Mouse (Mus musculus) gonadal fat pad, adult 2 months (tissue): ENCODE data around the gene Cdkn1a. TPM values are rescaled to one million over a fixed set of nuclear protein-coding genes. Genes with fewer than 3 reads are reported as not detected.
"Not testable (repeated sequence)": the region's sequence is repeated elsewhere in the genome, so short reads cannot be mapped to it uniquely, and the experiment has no call there.

Experiments used
- DNase-seq: peaks from one replicate; pipeline ENCODE4 v3.0.0-alpha.2; 2012; ENCODE audit warnings: low read depth
- polyA plus RNA-seq: library from polyadenylated mRNA; depleted of rRNA; stranded (reverse); fragments of >200 nt; gene quantifications from 2 replicates; pipeline ENCODE4 v1.2.3, GENCODE M21; 2012

The Cdkn1a gene
- polyA plus RNA-seq, 1 experiment: 98.3 TPM

DNA sequence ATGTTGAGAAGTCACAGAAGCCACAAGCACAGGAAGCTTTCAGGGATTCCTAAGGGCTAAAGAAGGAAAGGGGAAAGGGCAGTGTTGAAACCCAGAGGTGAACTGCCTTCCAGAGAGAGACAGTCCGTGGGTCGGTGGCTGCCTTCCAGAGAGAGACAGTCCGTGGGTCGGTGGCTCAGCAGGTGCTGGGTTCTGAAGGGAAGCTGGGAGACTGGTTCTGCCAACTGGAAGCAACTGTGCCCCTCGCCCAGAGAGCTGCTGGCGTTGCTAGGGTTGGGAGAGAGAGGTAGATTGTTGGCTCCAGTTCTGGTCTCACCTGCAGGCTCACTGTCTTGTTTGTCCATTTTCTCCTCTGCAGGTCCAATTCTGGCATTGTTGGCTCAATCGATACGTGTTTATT is 32.3 kb upstream of the Cdkn1a start:
- DNase-seq: no peak

DNA sequence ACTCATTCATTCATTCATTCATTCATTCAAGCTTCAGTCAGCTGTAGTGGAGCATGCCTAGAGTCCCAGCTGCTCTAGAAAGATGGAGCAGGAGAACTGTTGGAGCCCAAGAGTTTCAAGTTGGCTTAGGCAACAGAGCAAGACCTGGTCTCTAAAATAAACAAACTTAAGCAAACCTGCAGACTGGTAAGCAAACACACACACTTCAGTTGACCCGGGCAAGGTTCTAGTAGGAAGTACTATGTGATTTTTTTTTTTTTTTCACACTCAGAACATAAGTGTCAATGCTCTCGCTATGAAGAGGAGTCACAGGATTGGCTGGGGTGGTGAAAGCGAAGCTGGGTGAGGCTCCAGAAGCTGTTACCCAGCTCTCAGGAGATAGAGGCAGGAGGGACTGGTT is 31.2 kb upstream of the Cdkn1a start:
- no peak for DNase-seq

DNA sequence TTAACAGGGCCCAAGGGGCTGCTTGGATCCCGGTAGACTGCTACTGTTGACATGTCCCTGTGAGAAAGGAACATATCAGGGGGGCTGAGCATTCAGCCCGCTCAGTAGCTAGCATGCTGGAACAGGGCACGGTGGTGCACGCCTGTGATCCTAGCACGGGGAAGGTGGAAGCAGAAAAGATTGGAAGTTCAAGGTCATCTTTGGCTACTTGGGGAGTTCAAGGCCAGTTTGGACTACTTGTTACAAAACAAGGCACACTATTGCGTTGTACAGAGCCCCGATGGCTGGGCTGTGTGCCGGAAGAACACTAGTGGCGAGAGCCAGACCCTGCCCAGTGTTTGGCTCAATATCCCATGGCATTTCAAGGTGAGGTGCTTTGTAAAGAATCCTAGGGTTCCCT is 29.8 kb upstream of the Cdkn1a start:
- no peak for DNase-seq

DNA sequence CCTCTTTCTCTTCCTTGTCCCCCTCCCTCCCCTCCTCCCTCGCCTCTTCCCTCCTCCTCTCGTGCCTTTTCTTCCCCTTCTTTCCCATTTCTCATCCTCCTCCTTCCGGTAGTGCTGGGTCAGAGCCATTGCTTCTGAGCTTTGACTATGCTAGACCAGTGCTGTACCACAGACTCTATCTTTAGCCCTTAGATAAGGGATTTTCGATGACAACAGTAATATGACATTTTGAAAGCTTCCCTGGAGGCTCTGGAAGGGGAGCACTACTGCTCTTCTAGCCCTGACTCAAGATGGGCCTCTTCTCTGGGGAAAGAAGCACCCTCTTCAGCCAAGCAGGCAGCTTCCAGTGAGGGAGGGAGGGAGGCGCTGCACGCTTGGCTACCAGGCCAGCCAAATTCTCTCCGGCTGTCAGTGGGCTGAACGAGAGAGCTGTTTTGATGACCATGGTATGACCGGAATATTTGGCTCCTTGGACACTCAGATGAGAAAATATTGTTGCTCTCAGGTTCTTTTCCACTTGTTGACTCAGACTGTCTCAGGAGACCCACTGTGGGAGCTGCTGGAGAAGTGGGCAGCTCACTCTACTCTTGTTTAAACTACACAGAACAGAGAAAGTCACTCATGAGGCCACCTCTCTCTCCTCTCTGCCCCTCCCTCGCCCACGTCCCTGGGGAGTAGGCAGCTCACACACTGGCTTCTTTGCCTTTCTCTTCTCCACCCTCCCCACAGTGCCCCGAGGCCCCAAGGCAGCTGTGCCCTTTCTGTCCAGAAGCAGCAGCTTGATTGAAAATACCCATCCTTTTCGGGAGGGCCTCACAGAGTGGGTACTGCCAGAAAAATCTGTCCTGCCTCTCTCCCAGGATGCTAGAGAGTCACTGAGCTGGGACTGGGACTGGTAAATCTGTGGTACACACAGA is 28.4 kb upstream of the Cdkn1a start:
- no peak for DNase-seq

DNA sequence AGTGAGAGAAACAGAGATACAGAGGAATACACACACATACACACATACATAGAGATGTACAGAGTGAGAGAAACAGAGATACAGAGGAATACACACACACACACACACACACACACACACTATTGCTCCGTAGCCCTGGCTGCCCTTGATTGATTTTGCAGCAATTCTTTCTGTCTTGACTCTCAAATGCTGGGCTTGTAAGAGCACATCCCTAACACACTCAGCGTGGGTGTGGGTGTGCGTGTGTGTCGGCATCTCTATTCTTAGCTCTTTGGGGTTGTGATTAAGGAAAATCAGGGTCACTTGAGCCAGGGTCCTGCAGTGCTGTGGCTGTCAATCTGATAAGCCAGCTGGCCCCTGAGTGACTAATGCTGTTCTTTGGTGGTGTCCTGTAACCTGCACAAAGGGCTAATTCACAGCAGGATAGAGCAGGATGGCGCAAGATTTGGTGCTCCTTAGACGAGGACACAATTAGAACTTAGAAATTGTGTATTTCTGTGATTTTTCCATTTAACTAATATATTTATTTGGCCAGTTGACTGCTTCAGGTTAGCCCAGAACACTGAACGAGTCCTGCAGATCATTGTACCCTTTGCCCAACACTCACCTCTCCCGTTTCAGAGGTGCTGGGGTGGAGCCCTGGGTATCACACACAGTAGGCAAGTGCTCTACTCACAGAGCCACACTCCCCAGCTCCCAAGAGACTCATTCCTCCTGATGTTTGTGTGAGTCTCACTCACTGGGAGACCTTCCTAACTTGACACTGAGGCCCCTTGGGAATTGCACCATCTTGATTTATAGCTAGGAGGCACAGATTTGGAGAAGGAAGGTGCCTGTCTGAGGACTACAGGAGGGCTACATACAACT is 27.4 kb upstream of the Cdkn1a start:
- DNase-seq: no peak

DNA sequence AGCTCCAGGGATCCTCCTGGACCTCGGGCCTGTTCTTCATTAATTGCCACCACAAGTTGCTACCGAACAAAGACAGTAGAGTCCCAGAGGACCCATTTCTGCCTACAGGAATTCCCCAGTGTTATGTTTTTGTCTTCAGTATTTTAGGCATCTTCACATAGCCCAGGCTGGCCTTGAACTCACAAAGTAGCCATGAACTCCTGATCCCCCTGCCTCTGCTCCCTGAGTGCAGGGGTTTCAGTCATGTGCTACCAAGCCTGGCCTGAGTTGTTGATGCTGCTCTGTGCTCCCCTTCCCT is 26.8 kb upstream of the Cdkn1a start:
- no peak for DNase-seq

DNA sequence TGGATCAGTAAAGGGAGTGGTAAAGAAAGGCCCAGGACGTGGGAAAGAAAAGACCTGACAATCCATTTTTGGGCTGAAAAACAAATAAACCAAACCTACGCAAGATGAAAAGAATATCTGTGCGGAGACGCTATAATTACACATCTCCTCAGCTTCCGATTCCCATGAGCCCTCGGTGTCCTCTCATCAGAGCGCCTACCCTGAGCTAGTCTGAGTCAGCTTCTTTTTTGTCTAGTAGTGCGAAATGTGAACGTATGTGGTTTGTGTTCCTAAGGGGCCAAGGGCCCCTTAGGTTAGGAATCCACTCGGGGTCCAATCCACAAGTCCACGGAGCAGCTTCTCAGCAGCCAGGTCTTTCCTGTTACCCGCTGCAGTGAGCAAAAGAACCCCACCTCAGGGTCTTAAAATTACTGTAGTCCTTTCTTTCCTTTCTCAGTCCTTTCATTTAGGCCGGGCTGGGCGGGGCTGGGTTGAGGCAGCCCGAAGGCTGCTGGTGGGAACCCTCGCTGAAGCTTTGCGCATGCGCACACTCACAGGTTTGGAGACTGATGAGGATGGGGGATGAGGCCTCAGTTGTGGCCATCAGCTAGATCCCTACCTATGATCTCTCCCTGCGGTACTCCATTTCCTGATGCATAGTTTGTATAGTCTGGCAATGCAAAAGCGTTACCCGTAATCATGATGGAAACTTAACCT is 25.4 kb upstream of the Cdkn1a start:
- no peak for DNase-seq

DNA sequence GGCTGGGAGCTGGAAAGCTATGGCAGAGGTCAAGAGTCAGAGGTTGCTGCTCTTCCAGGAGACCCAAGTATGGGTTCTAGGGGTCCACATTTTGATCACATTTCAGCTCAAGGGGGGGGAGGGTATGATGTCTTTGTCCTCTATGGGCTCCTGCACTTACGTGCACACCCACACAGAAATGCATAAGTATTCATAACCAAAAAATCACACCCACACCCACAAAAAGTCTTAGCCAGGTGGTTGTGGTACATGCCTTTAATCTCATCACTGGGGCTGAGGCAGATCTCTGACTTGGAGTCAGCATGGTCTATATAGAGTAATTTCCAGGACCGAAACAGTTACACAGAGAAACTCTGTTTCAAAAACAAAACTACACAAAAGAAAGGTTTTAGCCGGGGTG is 24.8 kb upstream of the Cdkn1a start:
- DNase-seq: no peak

DNA sequence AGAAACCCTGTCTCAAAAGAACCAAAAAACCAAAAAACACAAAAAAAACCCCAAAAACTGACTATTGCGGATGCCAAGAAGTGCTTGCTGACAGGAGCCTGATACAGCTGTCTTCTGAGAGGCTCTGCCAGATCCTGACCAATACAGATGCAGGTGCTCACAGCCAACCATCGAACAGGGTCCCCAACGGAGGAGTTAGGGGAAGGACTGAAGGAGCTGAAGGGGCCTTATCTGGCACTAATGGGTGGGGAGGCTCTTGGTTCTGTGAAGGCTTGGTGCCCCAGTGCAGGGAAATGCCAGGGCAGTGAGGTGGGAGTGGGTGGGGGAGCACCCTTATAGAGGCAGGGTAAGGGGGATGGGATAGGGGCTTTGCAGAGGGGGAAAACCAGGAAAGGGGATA is 23.4 kb upstream of the Cdkn1a start:
- DNase-seq: not testable (repeated sequence)

DNA sequence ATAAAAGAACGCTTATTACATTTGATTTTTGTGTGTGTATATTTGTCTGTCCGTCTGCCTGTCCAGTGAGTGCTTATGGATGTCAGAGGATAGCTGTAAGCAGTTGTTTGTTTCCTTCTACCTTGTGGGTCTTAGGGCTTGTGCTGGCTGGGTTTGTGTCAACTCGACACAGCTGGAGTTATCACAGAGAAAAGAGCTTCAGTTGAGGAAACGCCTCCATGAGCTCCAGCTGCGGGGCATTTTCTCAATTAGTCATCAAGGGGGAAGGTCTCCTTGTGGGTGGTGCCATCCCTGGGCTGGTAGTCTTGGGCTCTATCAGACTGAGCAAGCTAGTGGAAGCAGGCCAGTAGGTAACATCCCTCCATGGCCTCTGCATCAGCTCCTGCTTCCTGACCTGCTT is 22.9 kb upstream of the Cdkn1a start:
- DNase-seq: no peak

DNA sequence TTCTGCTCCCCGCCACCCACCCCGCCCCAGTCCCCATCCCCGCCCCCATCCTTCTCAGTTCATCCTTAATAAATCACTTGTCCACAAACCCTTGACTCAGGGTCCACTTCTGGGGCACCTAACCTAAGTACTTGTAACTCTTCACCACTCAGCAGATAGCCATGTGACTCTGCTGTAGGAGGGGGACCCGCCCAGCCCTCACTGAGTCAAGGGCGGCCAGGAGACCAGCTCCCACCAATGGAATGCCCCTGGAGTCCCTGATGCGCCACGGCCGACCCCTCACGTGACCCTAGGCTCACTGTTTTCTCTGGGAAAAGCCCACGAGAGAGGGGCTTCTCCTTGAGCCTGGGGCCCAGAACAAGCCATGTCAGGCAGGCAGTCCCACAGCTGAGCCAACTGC is 21.7 kb upstream of the Cdkn1a start:
- DNase-seq: no peak

DNA sequence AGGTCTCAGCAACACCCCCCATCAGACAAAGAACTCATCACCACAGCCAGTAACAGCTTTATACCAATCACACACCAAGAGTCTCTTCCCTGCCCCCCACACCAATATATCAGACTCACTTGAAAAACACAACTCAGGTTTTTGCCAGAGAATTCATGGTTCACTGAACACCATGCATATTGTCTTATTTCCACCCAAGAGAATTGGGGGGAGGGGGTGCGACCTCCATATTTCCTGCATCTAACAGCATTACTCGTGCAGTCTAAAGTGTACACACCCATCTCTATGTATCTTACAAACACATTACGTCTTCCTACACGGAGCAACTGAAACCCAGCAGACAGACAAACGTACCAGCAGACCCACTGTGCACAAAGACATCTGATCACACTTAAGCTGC is 19.0 kb upstream of the Cdkn1a start:
- DNase-seq: no peak

DNA sequence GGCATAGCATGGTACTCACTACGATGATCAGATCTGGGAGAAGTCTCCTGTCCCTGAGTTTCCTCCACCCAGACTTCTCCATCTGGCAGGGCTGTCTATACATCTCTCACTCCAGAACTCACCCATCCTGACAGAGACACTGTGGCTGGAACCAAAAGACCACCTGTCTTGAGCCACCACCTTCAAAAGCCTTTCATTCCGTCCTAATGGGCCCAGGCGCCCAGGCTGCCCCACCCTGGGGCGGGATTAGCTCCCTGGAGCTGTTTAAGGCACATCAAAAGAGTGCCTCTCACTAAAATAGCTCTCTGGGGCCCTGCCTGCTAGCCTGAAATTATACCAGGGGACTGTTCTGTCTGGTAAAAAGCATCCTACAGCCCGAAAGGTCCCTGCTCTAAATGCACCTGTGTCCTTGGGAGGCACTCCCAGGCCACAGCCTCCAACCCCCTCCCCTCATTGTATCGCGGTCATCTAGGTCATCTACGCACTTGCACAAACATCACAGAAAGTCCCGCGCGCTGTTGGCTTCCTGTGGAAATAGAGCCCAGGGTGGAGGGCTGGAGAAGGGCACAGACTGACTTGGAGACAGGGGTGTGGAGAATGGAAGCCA is 18.0 kb upstream of the Cdkn1a start:
- DNase-seq: no peak

DNA sequence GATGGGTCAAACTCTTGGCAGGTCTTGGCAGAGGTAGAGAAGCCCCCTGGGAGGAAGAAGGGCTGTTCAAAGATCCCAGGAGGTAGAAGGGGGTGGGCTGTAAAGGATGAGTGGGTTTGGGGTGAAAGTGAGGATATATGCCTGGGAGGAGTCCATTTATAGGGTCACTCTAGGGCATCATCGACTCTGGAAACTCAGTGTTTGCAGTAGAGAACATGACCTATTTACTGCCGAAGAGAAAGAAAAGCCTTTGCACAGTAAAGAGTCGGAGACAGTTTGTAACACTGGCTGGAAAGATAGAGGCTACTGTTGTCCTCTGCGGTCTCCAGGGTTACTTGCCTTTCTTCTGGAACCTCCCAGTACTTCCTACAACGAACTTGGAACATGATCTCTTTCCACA is 17.5 kb upstream of the Cdkn1a start:
- no peak for DNase-seq

DNA sequence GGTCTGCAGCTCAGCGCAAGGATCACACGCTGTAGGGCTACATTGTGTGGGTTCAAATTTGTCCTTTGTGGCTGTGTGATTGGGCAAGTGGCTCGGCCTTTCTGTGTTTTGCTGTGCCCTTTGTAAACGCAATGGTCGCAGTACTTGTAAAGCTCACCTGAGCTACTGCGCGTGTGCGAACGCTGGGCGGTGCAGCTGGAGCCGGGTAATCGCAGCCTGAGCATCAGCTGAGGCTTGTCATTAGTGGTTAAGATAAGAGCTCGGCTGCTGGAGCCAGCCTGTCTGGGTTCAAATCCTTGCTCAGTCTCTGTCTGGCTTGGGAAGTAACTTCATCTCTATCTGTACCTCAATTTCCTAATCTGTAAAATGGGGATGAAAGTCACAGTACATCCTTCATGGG is 16.7 kb upstream of the Cdkn1a start:
- no peak for DNase-seq

DNA sequence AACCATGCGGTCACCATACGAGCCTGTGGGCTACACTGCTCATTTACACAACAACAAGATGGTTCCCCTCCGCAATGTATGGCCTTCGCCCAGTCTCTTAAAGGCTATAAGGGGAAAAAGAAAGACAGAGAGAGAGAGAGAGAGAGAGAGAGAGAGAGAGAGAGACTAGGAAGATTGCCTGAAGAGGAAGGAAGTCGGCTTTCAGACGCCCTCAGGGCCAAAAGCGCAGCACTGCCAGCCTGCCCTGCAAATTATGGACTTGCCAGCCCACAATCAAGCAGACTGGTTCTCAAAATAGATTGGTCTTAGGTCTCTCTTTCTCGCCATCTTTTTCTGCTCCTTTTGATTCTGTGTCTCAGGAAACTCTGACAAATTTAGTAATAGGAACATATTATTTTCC is 14.5 kb upstream of the Cdkn1a start:
- no peak for DNase-seq

DNA sequence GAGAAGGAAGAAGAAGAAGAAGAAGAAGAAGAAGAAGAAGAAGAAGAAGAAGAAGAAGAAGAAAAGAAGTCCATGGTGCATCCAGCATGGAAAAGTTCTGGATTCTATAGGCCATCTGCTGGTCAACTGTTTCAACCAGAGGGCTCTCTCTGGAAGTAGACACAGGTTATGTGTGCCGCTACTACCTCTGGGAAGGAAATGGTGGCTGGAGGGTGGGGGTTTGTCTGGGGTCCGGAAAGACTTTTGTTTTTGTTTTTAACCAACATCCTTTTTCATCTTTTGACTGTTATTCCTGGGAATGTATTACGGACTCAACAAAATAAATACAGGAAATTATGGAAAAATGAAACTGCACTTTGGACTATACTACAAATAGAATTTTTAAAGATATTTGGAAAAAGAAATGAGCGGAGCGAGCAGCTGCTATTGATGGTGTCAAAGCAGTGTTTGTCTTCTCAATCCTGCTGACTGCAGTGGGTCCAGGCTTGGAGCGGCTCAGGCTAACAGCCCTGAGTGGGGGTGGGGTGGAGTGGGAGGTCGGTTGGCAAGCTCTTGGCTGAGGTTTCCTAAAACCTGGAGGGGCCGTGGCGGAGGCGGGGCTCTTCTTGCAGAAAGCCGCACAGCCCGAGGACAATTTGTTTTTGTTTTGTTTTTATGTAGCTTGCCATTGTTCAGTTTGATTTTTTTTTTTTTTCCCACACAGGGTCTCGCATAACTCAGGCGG is 12.8 kb upstream of the Cdkn1a start:
- no peak for DNase-seq

DNA sequence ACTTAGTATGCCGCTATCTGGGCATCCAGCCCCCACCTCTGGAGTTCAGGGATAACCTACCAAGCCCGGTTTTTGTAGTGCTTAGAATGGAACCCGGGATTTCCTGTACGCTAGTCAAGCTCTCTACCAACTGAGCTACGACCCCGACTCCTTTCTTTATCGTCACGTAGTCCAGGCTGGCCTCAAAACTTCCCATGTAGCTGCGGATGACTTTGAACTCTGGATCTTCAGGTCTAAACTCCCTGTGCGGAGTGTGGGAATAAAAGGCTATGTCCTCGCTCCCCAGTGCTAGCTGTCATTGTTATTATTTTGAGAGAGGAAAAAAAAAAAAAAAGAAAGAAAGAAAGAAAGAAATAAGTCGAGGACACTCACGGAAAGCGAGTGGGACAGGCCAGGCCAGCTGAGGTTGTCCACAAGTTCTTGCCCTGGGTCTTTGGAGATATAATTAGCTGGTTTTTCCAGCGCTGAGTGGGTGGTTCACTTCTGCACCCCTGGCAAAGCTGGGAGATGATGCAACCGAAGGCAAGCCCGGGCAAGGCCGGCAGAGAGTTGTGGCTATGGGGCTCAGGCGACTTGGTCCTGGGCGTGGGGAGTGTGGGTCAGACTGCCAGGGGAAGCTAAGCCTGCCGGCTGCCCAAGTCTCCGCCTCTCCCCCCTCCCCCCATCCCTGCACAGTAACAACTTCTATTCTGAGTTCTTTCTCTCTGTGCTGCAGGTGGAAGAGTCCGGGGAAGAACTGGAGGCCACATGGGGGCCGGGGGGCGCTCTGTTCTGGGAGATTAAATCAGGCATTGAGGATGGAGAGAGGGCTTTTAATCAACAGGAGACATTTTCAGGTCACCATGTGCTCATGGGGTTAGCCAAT is 12.0 kb upstream of the Cdkn1a start:
- peak; percentile 85 for DNase-seq

DNA sequence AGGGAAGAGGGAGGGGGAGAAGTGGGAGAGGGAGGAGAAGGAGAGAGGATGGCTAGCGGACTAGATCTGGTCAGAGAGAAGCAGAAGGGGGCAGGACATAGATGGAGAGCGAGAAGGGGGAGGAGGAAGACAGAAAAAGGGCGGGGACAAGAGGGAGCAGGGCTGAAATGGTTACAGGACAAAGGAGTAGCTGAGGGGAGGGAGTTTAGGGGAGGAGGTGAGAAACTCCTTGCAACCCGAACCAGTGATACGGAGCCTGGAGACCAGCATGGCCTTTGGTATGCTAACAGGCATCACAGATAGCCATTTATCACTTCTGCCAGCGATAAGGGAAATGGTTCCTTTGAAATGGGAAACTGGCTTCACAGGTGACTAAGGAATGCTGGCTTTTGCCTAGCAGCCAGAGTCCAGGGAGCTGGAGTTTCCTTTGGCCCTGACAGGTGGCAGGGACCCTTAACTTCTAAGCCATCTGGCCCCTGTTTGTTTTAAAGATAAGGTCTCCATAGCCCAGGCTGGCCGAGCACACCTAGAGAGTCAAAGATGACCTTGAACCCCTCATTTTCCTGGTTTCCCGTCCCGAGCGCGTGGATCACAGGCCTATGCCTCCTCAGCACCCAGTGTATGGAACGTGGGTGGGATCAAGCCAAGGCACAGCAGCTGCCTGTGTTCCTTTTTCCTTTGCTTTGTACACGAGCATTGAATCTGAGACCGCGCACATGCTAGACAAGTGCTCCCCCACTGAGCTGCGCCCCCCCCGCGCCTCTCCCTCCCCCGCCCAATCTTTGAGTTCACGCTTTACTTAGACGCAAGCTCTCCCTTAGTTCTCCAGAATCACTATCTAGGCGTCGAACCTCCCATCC is 9.8 kb upstream of the Cdkn1a start:
- no peak for DNase-seq
